Mouse (Mus musculus) neural tube, embryonic 15.5 days (tissue): ENCODE measurements around the gene Cacna2d3. TPM values are rescaled to one million over a fixed set of nuclear protein-coding genes. Genes with fewer than 3 reads are reported as not detected.

Source experiments
- ATAC-seq: fragments of 200-750 bp; cut with Nextera tagmentation; 2 replicates; pipeline ENCODE4 v1.8.0; 2017; ENCODE audit warnings: mild to moderate bottlenecking, moderate TSS enrichment, moderate library complexity; ENCODE audit not compliant: low FRiP score
- H3K27ac ChIP-seq: fragments of 300-500 bp; sonication (generic); replicated peaks from 2 replicates; pipeline ENCODE4 v1.5.1; 2015; ENCODE audit warnings: mild to moderate bottlenecking, inconsistent platforms
- H3K27me3 ChIP-seq: fragments of 300-500 bp; sonication (generic); replicated peaks from 2 replicates; pipeline ENCODE4 v1.6.1; 2015; ENCODE audit warnings: inconsistent platforms
- H3K36me3 ChIP-seq: fragments of 300-500 bp; sonication (generic); 2 replicates; pipeline ENCODE4 v1.6.1; 2015; ENCODE audit warnings: inconsistent platforms
- H3K4me1 ChIP-seq: fragments of 300-500 bp; sonication (generic); 2 replicates; pipeline ENCODE4 v1.6.1; 2015; ENCODE audit warnings: inconsistent platforms
- H3K4me2 ChIP-seq: fragments of 300-500 bp; sonication (generic); 2 replicates; pipeline ENCODE4 v1.6.1; 2015; ENCODE audit warnings: inconsistent platforms, mild to moderate bottlenecking, moderate library complexity
- H3K4me3 ChIP-seq: fragments of 300-500 bp; sonication (generic); replicated peaks from 2 replicates; pipeline ENCODE4 v1.5.1; 2015; ENCODE audit warnings: mild to moderate bottlenecking, inconsistent platforms
- H3K9ac ChIP-seq: fragments of 300-500 bp; sonication (generic); replicated peaks from 2 replicates; pipeline ENCODE4 v1.6.1; 2015; ENCODE audit warnings: mild to moderate bottlenecking, inconsistent platforms
- H3K9me3 ChIP-seq: fragments of 300-500 bp; sonication (generic); replicated peaks from 2 replicates; pipeline ENCODE4 v1.6.1; 2016; ENCODE audit warnings: inconsistent platforms
- WGBS: fragments of 180-500 bp; shearing (Covaris S2); methylation state at CpG from one replicate; pipeline ENCODE4 v1.1.7; 2015; ENCODE audit warnings: mixed read lengths; 5-methylcytosine and 5-hydroxymethylcytosine counted together
- polyA plus RNA-seq: library from polyadenylated mRNA; unstranded; fragments of >200 nt; fragmentation: Nextera tagmentation; extraction: Ambion mirVana; gene quantifications from 2 replicates; pipeline ENCODE4 v1.2.1, GENCODE M21; 2015

Gene Cacna2d3
- polyA plus RNA-seq, 1 experiment from 2014 or later: 57.1 TPM

DNA sequence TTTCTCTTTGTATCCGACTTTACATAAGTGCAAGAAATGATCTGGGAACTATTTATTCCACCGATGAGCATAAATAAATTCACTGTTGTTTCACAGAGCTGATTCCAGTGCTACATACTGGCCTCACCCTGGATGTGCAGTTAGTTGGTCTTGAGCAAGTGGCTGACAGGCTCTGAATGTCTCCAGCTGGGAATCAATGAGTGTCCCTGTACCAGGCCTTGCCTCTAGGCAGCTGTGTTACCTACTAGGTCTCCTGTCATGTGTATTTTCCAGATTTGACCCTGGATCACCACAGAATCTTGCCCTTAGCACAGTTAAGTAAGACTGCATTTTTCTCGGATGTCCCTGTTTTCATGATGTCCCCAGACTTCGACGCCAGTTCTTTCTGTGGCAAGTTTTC is 851.3 kb downstream of the Cacna2d3 start:
- Histone ChIP-seq H3K4me2 (no peak overlapping the region), H3K9me3 (no peaks in the 10 kb centered on the region), H3K36me3 (no peaks in the 10 kb centered on the region), H3K4me1 (no peaks in the 10 kb centered on the region), H3K27ac (no peak overlapping the region), H3K9ac (no peak overlapping the region), H3K27me3 (no peaks in the 10 kb centered on the region), H3K4me3 (no peak overlapping the region)
- ATAC-seq: no peak
- WGBS: 63% methylated on average over 5 of the region's 5 CpGs

DNA sequence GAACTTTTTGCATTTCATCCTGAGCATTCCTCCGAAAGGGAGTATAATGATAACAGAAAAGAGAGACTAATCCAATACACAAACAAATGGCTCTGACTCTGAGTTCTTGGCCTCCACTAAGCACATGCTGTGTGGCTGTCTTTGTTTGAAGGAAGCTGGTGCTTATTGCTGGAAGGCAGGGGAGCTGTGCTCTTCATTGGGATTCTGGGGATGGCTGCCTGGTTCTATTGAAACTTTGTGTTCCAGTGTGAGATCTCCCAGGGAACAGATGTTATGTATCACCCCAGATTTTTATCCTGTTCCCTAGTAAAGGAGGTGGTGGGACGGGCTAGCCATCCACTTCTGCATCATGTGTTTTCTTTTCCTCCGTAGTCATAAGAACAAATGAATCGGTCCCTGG is 856.7 kb downstream of the Cacna2d3 start:
- H3K9ac ChIP-seq: no peak overlapping the region
- H3K4me2 ChIP-seq: no peak overlapping the region
- no peaks in the 10 kb centered on the region for H3K36me3 ChIP-seq
- H3K4me1 ChIP-seq: no peaks in the 10 kb centered on the region
- ATAC-seq: no peak
- 0 out of 2 replicates have a peak, but pooled peaks cover 3% of the 10 kb centered on the region for H3K9me3 ChIP-seq
- peak overlapping the region; percentile 51; the same call in 1 of the 2 replicates for H3K27ac ChIP-seq
- H3K4me3 ChIP-seq: no peak overlapping the region
- 41% methylated on average over 4 of the region's 4 CpGs for WGBS
- no peaks in the 10 kb centered on the region for H3K27me3 ChIP-seq

DNA sequence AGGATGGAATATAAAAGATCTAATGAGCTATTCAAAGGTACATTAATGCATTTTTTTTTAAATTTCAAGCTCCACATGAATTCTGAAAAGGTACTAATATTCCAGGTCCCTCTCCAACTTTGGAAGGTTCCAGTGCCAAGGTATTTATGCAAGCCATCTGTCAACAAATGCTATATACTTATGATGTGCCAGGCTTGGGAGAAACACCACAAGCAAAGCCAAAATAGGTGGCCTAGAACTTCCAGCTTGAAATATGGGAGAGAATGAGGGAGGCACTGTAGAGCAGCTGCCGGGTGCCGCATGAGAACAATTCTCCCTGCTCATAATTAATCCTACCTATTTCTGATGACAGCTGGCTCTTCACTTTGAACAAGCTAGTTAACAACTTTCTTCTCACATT is 860.5 kb downstream of the Cacna2d3 start:
- 0 out of 2 replicates have a peak, but pooled peaks cover 3% of the 10 kb centered on the region for H3K9me3 ChIP-seq
- 80% methylated on average over 2 of the region's 2 CpGs for WGBS
- H3K4me2 ChIP-seq: no peak overlapping the region
- no peak overlapping the region for H3K9ac ChIP-seq
- no peak overlapping the region for H3K4me3 ChIP-seq
- H3K27me3 ChIP-seq: no peaks in the 10 kb centered on the region
- ATAC-seq: no peak
- no peaks in the 10 kb centered on the region for H3K4me1 ChIP-seq
- no peaks in the 10 kb centered on the region for H3K36me3 ChIP-seq
- H3K27ac ChIP-seq: no peak overlapping the region

Other genes starting within 250 kb of the Cacna2d3 start
- gene Selenok, start 246.4 kb upstream of the Cacna2d3 start, polyA plus RNA-seq: 355 and 416 TPM in 2 replicates